Mouse (Mus musculus): ENCODE measurements around the gene Hnrnpul1. TPM values are rescaled to one million over a fixed set of nuclear protein-coding genes. Genes with fewer than 3 reads are reported as not detected.

The Hnrnpul1 gene
- polyA plus RNA-seq, 2 experiments: 26.5 to 36.5 TPM

GRCm38 (mm10) chr7:25684659-25685058 lies 69.9 kb downstream of the Hnrnpul1 start:
- H3K4me1 ChIP-seq (replicated peaks; ENCODE audit: control insufficient read depth in 2 of 2, insufficient read depth in 2 of 2, low read length in 1 of 2): peaks cover 48 to 51% of the 10 kb centered on the region in 2 experiments
- no peak overlapping the region for H3K4me2 ChIP-seq (ENCODE audit: low read depth)
- H3K27ac ChIP-seq: no peak overlapping the region; the same call in 1 of the 2 replicates
- no peaks in the 10 kb centered on the region for H3K27me3 ChIP-seq (ENCODE audit: control insufficient read depth, insufficient read depth, low read length)
- ATAC-seq (ENCODE audit: insufficient read depth): no peak
- H3K36me3 ChIP-seq (replicated peaks; ENCODE audit: control insufficient read depth, insufficient read depth, low read depth): no peaks in the 10 kb centered on the region
- no peak for TF ChIP-seq CTCF (IDR thresholded peaks at IDR 0.05; ENCODE audit: low read depth)
- TF ChIP-seq EP300 (IDR thresholded peaks at IDR 0.05; ENCODE audit: low read depth): no peak
- 83% methylated on average over 6 of the region's 6 CpGs for WGBS (ENCODE audit: insufficient replicate concordance)
- H3K9ac ChIP-seq (replicated peaks): no peak overlapping the region
- H3K9me3 ChIP-seq (ENCODE audit: control insufficient read depth, low read length): no peaks in the 10 kb centered on the region
- H3K4me3 ChIP-seq (ENCODE audit: insufficient read depth in 1 of 2, low read depth in 2 of 2, low read length in 2 of 2): no peak overlapping the region
- no peak for DNase-seq (ENCODE audit: low read depth in 3 of 3, low spot score in 3 of 3)

GRCm38 (mm10) chr7:25683474-25684180 lies 70.9 kb downstream of the Hnrnpul1 start:
- Histone ChIP-seq H3K27me3 (ENCODE audit: control insufficient read depth, insufficient read depth, low read length) (no peaks in the 10 kb centered on the region), H3K36me3 (replicated peaks; ENCODE audit: control insufficient read depth, insufficient read depth, low read depth) (no peaks in the 10 kb centered on the region), H3K4me1 (replicated peaks; ENCODE audit: control insufficient read depth in 2 of 2, insufficient read depth in 2 of 2, low read length in 1 of 2) (peaks cover 43 to 54% of the 10 kb centered on the region in 2 experiments), H3K27ac (peak overlapping the region; percentile 68), H3K4me2 (ENCODE audit: low read depth) (peak overlapping the region; percentile 48), H3K9me3 (ENCODE audit: control insufficient read depth, low read length) (no peaks in the 10 kb centered on the region), H3K4me3 (ENCODE audit: insufficient read depth in 1 of 2, low read depth in 2 of 2, low read length in 2 of 2) (no peak overlapping the region), H3K9ac (replicated peaks) (peak overlapping the region; percentile 12)
- no peak for DNase-seq (ENCODE audit: low read depth in 3 of 3, low spot score in 3 of 3)
- ATAC-seq (ENCODE audit: insufficient read depth): no peak
- WGBS (ENCODE audit: insufficient replicate concordance): 6% methylated on average over 7 of the region's 7 CpGs
- TF ChIP-seq CTCF (IDR thresholded peaks at IDR 0.05; ENCODE audit: low read depth) (no peak), EP300 (IDR thresholded peaks at IDR 0.05; ENCODE audit: low read depth) (peak; percentile 54)

GRCm38 (mm10) chr7:25681341-25682231 lies 73.0 kb downstream of the Hnrnpul1 start:
- H3K9me3 ChIP-seq (ENCODE audit: control insufficient read depth, low read length): no peaks in the 10 kb centered on the region
- no peaks in the 10 kb centered on the region for H3K27me3 ChIP-seq (ENCODE audit: control insufficient read depth, insufficient read depth, low read length)
- H3K9ac ChIP-seq (replicated peaks): peak overlapping the region; percentile 37
- no peak for DNase-seq (ENCODE audit: low read depth in 3 of 3, low spot score in 3 of 3)
- peak overlapping the region; percentile 42 for H3K27ac ChIP-seq
- H3K4me2 ChIP-seq (ENCODE audit: low read depth): peak overlapping the region; percentile 87
- no peak for ATAC-seq (ENCODE audit: insufficient read depth)
- 15% methylated on average over 15 of the region's 15 CpGs for WGBS (ENCODE audit: insufficient replicate concordance)
- peaks cover 43 to 54% of the 10 kb centered on the region in 2 experiments for H3K4me1 ChIP-seq (replicated peaks; ENCODE audit: control insufficient read depth in 2 of 2, insufficient read depth in 2 of 2, low read length in 1 of 2)
- peak overlapping the region; percentile 34 to 82 for H3K4me3 ChIP-seq (ENCODE audit: insufficient read depth in 1 of 2, low read depth in 2 of 2, low read length in 2 of 2)
- H3K36me3 ChIP-seq (replicated peaks; ENCODE audit: control insufficient read depth, insufficient read depth, low read depth): no peaks in the 10 kb centered on the region
- TF ChIP-seq CTCF (IDR thresholded peaks at IDR 0.05; ENCODE audit: low read depth): no peak
- TF ChIP-seq EP300 (IDR thresholded peaks at IDR 0.05; ENCODE audit: low read depth): no peak

- DNase-seq (ENCODE audit: low read depth in 3 of 3, low spot score in 3 of 3) (peak; percentile 96 to 97 (median 96)), ATAC-seq (ENCODE audit: insufficient read depth) (peak; percentile 95)
- H3K4me1 ChIP-seq (replicated peaks; ENCODE audit: control insufficient read depth in 2 of 2, insufficient read depth in 2 of 2, low read length in 1 of 2): peaks cover 36 to 48% of the 10 kb centered on the region in 2 experiments
- H3K9ac ChIP-seq (replicated peaks): peak within 1 kb of the TSS; percentile 77
- H3K9me3 ChIP-seq (ENCODE audit: control insufficient read depth, low read length): no peaks in the 10 kb centered on the region
- under 1% methylated on average over 46 of the region's 46 CpGs for WGBS (ENCODE audit: insufficient replicate concordance)
- peak within 1 kb of the TSS; percentile 89 for H3K27ac ChIP-seq
- H3K4me3 ChIP-seq (ENCODE audit: insufficient read depth in 1 of 2, low read depth in 2 of 2, low read length in 2 of 2): peak within 1 kb of the TSS; percentile 82 to 89
- no peaks in the 10 kb centered on the region for H3K27me3 ChIP-seq (ENCODE audit: control insufficient read depth, insufficient read depth, low read length)
- H3K4me2 ChIP-seq (ENCODE audit: low read depth): peak within 1 kb of the TSS; percentile 87
- no peak; the same call in 1 of the 2 replicates for TF ChIP-seq CTCF (IDR thresholded peaks at IDR 0.05; ENCODE audit: low read depth)
- peak; percentile 73 for TF ChIP-seq EP300 (IDR thresholded peaks at IDR 0.05; ENCODE audit: low read depth)
- no peaks in the 10 kb centered on the region for H3K36me3 ChIP-seq (replicated peaks; ENCODE audit: control insufficient read depth, insufficient read depth, low read depth)
These were observed 73.9 kb downstream of the Hnrnpul1 start, which contains the start of gene B9d2 for GRCm38 (mm10) chr7:25680514-25681258. TSS of gene B9d2 (plus strand) at chr7:25680780.

All from liver, embryonic 14.5 days (tissue).